ENCODE assay signal across 38 mouse cellular contexts in the genomic region with DNA sequence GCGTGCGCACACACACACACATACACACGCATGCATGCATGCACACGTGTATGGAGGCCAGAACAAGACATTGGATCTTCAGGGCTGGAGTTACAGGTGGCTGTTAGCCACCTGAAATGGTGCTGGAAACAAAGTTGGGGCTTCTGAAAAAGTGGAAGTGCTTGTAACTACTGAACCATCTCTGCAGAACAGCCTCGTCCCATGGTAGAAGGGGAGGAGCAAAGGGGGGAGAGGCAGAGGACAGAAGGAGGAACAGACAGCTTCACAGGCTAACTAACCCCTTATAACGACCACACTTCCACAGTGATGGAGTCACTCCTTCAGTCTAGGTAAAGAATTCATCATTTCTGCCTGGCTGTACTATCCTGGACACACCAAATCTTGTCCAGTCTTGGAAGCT. TPM values are rescaled to one million over a fixed set of nuclear protein-coding genes. Genes with fewer than 3 reads are reported as not detected.
DNase-seq lines count a peak whose midpoint lies in the region; ATAC-seq and TF ChIP-seq lines count a peak whose summit lies in the region.
"Had no signal": no experiment of that assay in that cellular context is flagged by ENCODE, and none has a peak within 500 bp of the region (broad histone marks: within the 10 kb centered on the region; RNA-seq: fewer than 3 reads in every experiment).

No protein-coding gene starts in this region.

- no peak overlapping the region for H3K9ac ChIP-seq in kidney, embryonic 14.5 days (ENCODE audit: low read depth, low read length)
- H3K9ac ChIP-seq in lung, postnatal 0 days (replicated peaks; ENCODE audit: low read depth): no peak overlapping the region
- H3K9ac ChIP-seq: embryonic facial prominence, embryonic 13.5 days; forebrain, embryonic 12.5 days; limb, embryonic 15.5 days; liver, embryonic 15.5 days; lung, embryonic 15.5 days; midbrain, embryonic 13.5 days; neural tube, embryonic 12.5 days had no signal

- TF ChIP-seq EP300 in lung, postnatal 0 days (IDR thresholded peaks at IDR 0.05): no peak

- no peaks in the 10 kb centered on the region for H3K36me3 ChIP-seq in kidney, embryonic 14.5 days (ENCODE audit: control insufficient read depth, insufficient read depth, low read length)
- H3K36me3 ChIP-seq in lung, postnatal 0 days (ENCODE audit: insufficient read depth, low read length): no peaks in the 10 kb centered on the region
- H3K36me3 ChIP-seq: embryonic facial prominence, embryonic 13.5 days; forebrain, embryonic 12.5 days; hindbrain, embryonic 10.5 days; limb, embryonic 15.5 days; liver, embryonic 15.5 days; lung, embryonic 15.5 days; midbrain, embryonic 13.5 days; neural tube, embryonic 12.5 days had no signal

- peak; percentile 9 for DNase-seq in thymus, postnatal 14 days
- no peak for DNase-seq in thymus, postnatal 4 days
- DNase-seq in cerebellum, postnatal 36 days: no peak
- no peak for DNase-seq in kidney, adult 8-10 months
- DNase-seq in lung, postnatal 0 days (ENCODE audit: low spot score): no peak
- DNase-seq: adrenal gland, adult 2 months; cerebellum, adult 18-20 months; cerebellum, postnatal 14 days; embryo, embryonic 11 days; gastrocnemius, adult 2 months; kidney, postnatal 4 days; retina, postnatal 1 day; right cerebral cortex, postnatal 4 days; thymus, postnatal 25 days had no signal

- H3K27me3 ChIP-seq in kidney, embryonic 14.5 days (ENCODE audit: control insufficient read depth, insufficient read depth, low read length): no peaks in the 10 kb centered on the region
- no peaks in the 10 kb centered on the region for H3K27me3 ChIP-seq in lung, postnatal 0 days (replicated peaks; ENCODE audit: insufficient read depth, low read length)
- H3K27me3 ChIP-seq: embryonic facial prominence, embryonic 13.5 days; forebrain, embryonic 12.5 days; limb, embryonic 15.5 days; liver, embryonic 15.5 days; lung, embryonic 15.5 days; midbrain, embryonic 13.5 days; Patski had no signal

- peak; percentile 65 for ATAC-seq in common myeloid progenitor, adult 5-6 weeks (replicated peaks; ENCODE audit: low read depth, poor library complexity, severe bottlenecking)
- peak; percentile 78 for ATAC-seq in neutrophil, adult 5-6 weeks (ENCODE audit: extremely low read depth, insufficient number of reproducible peaks, low FRiP score, poor library complexity, severe bottlenecking)
- no peak for ATAC-seq in kidney, embryonic 14.5 days (ENCODE audit: low FRiP score, low TSS enrichment)
- no peak for ATAC-seq in lung, postnatal 0 days
- ATAC-seq: hindbrain, embryonic 16.5 days; intestine, embryonic 16.5 days; midbrain, embryonic 13.5 days; Patski had no signal

- H3K4me3 ChIP-seq in kidney, embryonic 14.5 days (ENCODE audit: low read length): no peak overlapping the region
- no peak overlapping the region for H3K4me3 ChIP-seq in lung, postnatal 0 days (ENCODE audit: low read depth, low read length)
- H3K4me3 ChIP-seq: embryonic facial prominence, embryonic 13.5 days; erythroblast, embryonic 14.5 days; forebrain, embryonic 12.5 days; gastrocnemius, adult 2 months; hindbrain, embryonic 10.5 days; left cerebral cortex, adult 2 months; limb, embryonic 15.5 days; liver, embryonic 15.5 days; lung, embryonic 15.5 days; midbrain, embryonic 13.5 days; neural tube, embryonic 12.5 days had no signal

- H3K27ac ChIP-seq in kidney, embryonic 14.5 days (ENCODE audit: low read depth, low read length): no peak overlapping the region
- H3K27ac ChIP-seq in lung, postnatal 0 days (ENCODE audit: low read length): no peak overlapping the region
- H3K27ac ChIP-seq: embryonic facial prominence, embryonic 13.5 days; forebrain, embryonic 12.5 days; gastrocnemius, adult 2 months; hindbrain, embryonic 10.5 days; left cerebral cortex, adult 2 months; limb, embryonic 15.5 days; liver, embryonic 15.5 days; lung, embryonic 15.5 days; midbrain, embryonic 13.5 days; neural tube, embryonic 12.5 days had no signal

- WGBS in kidney, embryonic 14.5 days: 78% methylated on average over 6 of the region's 6 CpGs
- WGBS in lung, postnatal 0 days: 74% methylated on average over 6 of the region's 6 CpGs

- H3K9me3 ChIP-seq in kidney, embryonic 14.5 days (ENCODE audit: control insufficient read depth, low read length): no peaks in the 10 kb centered on the region
- no peaks in the 10 kb centered on the region for H3K9me3 ChIP-seq in lung, postnatal 0 days (ENCODE audit: low read length)
- H3K9me3 ChIP-seq: embryonic facial prominence, embryonic 13.5 days; forebrain, embryonic 12.5 days; hindbrain, embryonic 10.5 days; limb, embryonic 15.5 days; liver, embryonic 15.5 days; lung, embryonic 15.5 days; midbrain, embryonic 13.5 days; neural tube, embryonic 12.5 days had no signal

- TF ChIP-seq CTCF in lung, postnatal 0 days (IDR thresholded peaks at IDR 0.05): no peak

- H3K4me1 ChIP-seq in kidney, embryonic 14.5 days (ENCODE audit: control insufficient read depth, insufficient read depth, low read length): no peaks in the 10 kb centered on the region
- no peaks in the 10 kb centered on the region for H3K4me1 ChIP-seq in lung, postnatal 0 days (ENCODE audit: insufficient read depth, low read depth, low read length)
- H3K4me1 ChIP-seq: embryonic facial prominence, embryonic 13.5 days; forebrain, embryonic 12.5 days; hindbrain, embryonic 10.5 days; limb, embryonic 15.5 days; liver, embryonic 15.5 days; lung, embryonic 15.5 days; midbrain, embryonic 13.5 days; neural tube, embryonic 12.5 days had no signal

- no peak overlapping the region for H3K4me2 ChIP-seq in kidney, embryonic 14.5 days (replicated peaks; ENCODE audit: low read depth, low read length)
- H3K4me2 ChIP-seq in lung, postnatal 0 days (replicated peaks; ENCODE audit: low read depth, low read length): no peak overlapping the region
- H3K4me2 ChIP-seq: embryonic facial prominence, embryonic 13.5 days; forebrain, embryonic 12.5 days; heart, embryonic 11.5 days; limb, embryonic 15.5 days; liver, embryonic 15.5 days; lung, embryonic 15.5 days; midbrain, embryonic 13.5 days; neural tube, embryonic 12.5 days had no signal

RNA-seq across cellular contexts. Expression of a gene that starts 4.0 kb away (rescaled TPM):
- total RNA-seq in common myeloid progenitor, adult 5-6 weeks (2017): not detected in 2 replicates
- 0.12 TPM in 2 replicates for total RNA-seq in neutrophil, adult 5-6 weeks (2017)
- polyA plus RNA-seq in kidney, embryonic 14.5 days (2014; fragmentation: Nextera tagmentation; extraction: Ambion mirVana): 0.10 TPM in 1 of 2 replicates, not detected in the other
- not detected in 2 replicates for polyA plus RNA-seq in lung, postnatal 0 days (2015; fragmentation: Nextera tagmentation; extraction: Ambion mirVana)
- total RNA-seq: adrenal gland, adult 2 months; gastrocnemius, adult 2 months; gastrocnemius, postnatal 4 days; layer of hippocampus, postnatal 10 days; left cerebral cortex, adult 2 months; left cerebral cortex, postnatal 36 days had no signal
- polyA plus RNA-seq: adrenal gland, adult 2 months; erythroblast, embryonic 14.5 days; heart, embryonic 11.5 days; heart, postnatal 0 days; hindbrain, embryonic 10.5 days; kidney, embryonic 16.5 days; lung, embryonic 15.5 days; midbrain, embryonic 13.5 days; neural tube, embryonic 12.5 days; testis, adult 2 months had no signal

RNA-seq across cellular contexts. Expression of a gene that starts 23.9 kb away (rescaled TPM):
- 77.0 and 102 TPM in 2 replicates for total RNA-seq in common myeloid progenitor, adult 5-6 weeks (2017)
- total RNA-seq in neutrophil, adult 5-6 weeks (2017): 600 and 603 TPM in 2 replicates
- 699 and 718 TPM in 2 replicates for polyA plus RNA-seq in kidney, embryonic 14.5 days (2014; fragmentation: Nextera tagmentation; extraction: Ambion mirVana)
- polyA plus RNA-seq in lung, postnatal 0 days (2015; fragmentation: Nextera tagmentation; extraction: Ambion mirVana): 585 and 648 TPM in 2 replicates

RNA-seq across cellular contexts. Expression of a gene that starts 27.9 kb away (rescaled TPM):
- total RNA-seq in common myeloid progenitor, adult 5-6 weeks (2017): not detected in 2 replicates
- 0.61 TPM in 1 of 2 replicates, not detected in the other for total RNA-seq in neutrophil, adult 5-6 weeks (2017)
- polyA plus RNA-seq in kidney, embryonic 14.5 days (2014; fragmentation: Nextera tagmentation; extraction: Ambion mirVana): 0.04 TPM in 1 of 2 replicates, not detected in the other
- polyA plus RNA-seq in lung, postnatal 0 days (2015; fragmentation: Nextera tagmentation; extraction: Ambion mirVana): not detected in 2 replicates
- total RNA-seq: adrenal gland, adult 2 months; gastrocnemius, adult 2 months; gastrocnemius, postnatal 4 days; layer of hippocampus, postnatal 10 days; left cerebral cortex, adult 2 months; left cerebral cortex, postnatal 36 days had no signal
- polyA plus RNA-seq: adrenal gland, adult 2 months; C2C12; embryonic facial prominence, embryonic 13.5 days; erythroblast, embryonic 14.5 days; forebrain, embryonic 12.5 days; heart, embryonic 11.5 days; heart, postnatal 0 days; hindbrain, embryonic 10.5 days; hindbrain, embryonic 16.5 days; kidney, embryonic 16.5 days; limb, embryonic 15.5 days; liver, embryonic 15.5 days; lung, embryonic 15.5 days; neural tube, embryonic 12.5 days; testis, adult 2 months had no signal

RNA-seq across cellular contexts. Expression of a gene that starts 50.1 kb away (rescaled TPM):
- 275 and 303 TPM in 2 replicates for total RNA-seq in common myeloid progenitor, adult 5-6 weeks (2017)
- total RNA-seq in neutrophil, adult 5-6 weeks (2017): 510 and 563 TPM in 2 replicates
- polyA plus RNA-seq in kidney, embryonic 14.5 days (2014; fragmentation: Nextera tagmentation; extraction: Ambion mirVana): 88.9 and 96.1 TPM in 2 replicates
- 67.3 and 68.0 TPM in 2 replicates for polyA plus RNA-seq in lung, postnatal 0 days (2015; fragmentation: Nextera tagmentation; extraction: Ambion mirVana)

Comparison
In these comparisons a context has a peak if more than half of its experiments do, and no peak if none do; other contexts are left out.
1. ATAC-seq: peak in common myeloid progenitor, adult 5-6 weeks (single experiment) and neutrophil, adult 5-6 weeks (single experiment); none in kidney, embryonic 14.5 days (single experiment) and lung, postnatal 0 days (single experiment).